Mouse (Mus musculus) heart, postnatal 0 days (tissue): Measurements from ENCODE around the gene Prpf40a. TPM values are rescaled to one million over a fixed set of nuclear protein-coding genes. Genes with fewer than 3 reads are reported as not detected.
A peak's percentile ranks its signal among the peaks of the same experiment; 100 is the strongest.

Experiments used
- ATAC-seq: fragments of 200-750 bp; cut with Nextera tagmentation; 2 replicates; pipeline ENCODE4 v1.8.0; 2017; ENCODE audit warnings: low read depth, moderate number of reproducible peaks, moderate library complexity; ENCODE audit not compliant: insufficient read depth
- DNase-seq: peaks from one replicate; pipeline ENCODE4 v3.0.0-alpha.2; 2016; ENCODE audit warnings: low spot score
- H3K27ac ChIP-seq: fragments of 300-500 bp; sonication (generic); 2 replicates; pipeline ENCODE4 v1.5.1; 2014; ENCODE audit warnings: low read depth, mild to moderate bottlenecking
- H3K27me3 ChIP-seq: fragments of 300-500 bp; sonication (generic); 2 replicates; pipeline ENCODE4 v1.6.1; 2014; ENCODE audit warnings: low read length, mixed read lengths; ENCODE audit not compliant: control insufficient read depth, insufficient read depth
- H3K36me3 ChIP-seq: fragments of 300-500 bp; sonication (generic); replicated peaks from 2 replicates; pipeline ENCODE4 v1.6.1; 2014; ENCODE audit warnings: low read length, mixed read lengths; ENCODE audit not compliant: control insufficient read depth, insufficient read depth
- H3K4me1 ChIP-seq: fragments of 300-500 bp; sonication (generic); 2 replicates; pipeline ENCODE4 v1.6.1; 2014; ENCODE audit warnings: antibody characterized with exemption; ENCODE audit not compliant: control insufficient read depth, insufficient read depth
- H3K4me2 ChIP-seq: fragments of 300-500 bp; sonication (generic); 2 replicates; pipeline ENCODE4 v1.6.1; 2014; ENCODE audit warnings: low read depth, mild to moderate bottlenecking, low read length, moderate library complexity
- H3K4me3 ChIP-seq: fragments of 300-500 bp; sonication (generic); 2 replicates; pipeline ENCODE4 v1.5.1; 2014; ENCODE audit warnings: low read depth, low read length
- H3K9ac ChIP-seq: fragments of 300-500 bp; sonication (generic); replicated peaks from 2 replicates; pipeline ENCODE4 v1.6.1; 2014; ENCODE audit warnings: low read depth, low read length, mixed read lengths
- H3K9me3 ChIP-seq: fragments of 300-500 bp; sonication (generic); replicated peaks from 2 replicates; pipeline ENCODE4 v1.6.1; 2016; ENCODE audit warnings: low read length; ENCODE audit not compliant: control insufficient read depth
- CTCF ChIP-seq: IDR thresholded peaks from 2 replicates; pipeline ENCODE4 v1.5.1; 2016; ENCODE audit warnings: antibody characterized with exemption, control low read depth, low read depth
- EP300 ChIP-seq: IDR thresholded peaks from 2 replicates; pipeline ENCODE4 v1.6.1; 2016; ENCODE audit warnings: antibody characterized with exemption, low read depth
- WGBS: fragments of 180-500 bp; shearing (Covaris S2); extraction: QIAGEN DNeasy Blood & Tissue Kit; methylation state at CpG from one replicate; pipeline ENCODE4 v1.1.7; 2014; 5-methylcytosine and 5-hydroxymethylcytosine counted together
- polyA plus RNA-seq: library from polyadenylated mRNA; unstranded; fragments of >200 nt; fragmentation: Nextera tagmentation; extraction: Ambion mirVana; gene quantifications from 2 replicates; pipeline ENCODE4 v1.2.1, GENCODE M21; 2015
- total RNA-seq: library from RNA; depleted of rRNA; stranded (reverse); fragments of >200 nt; gene quantifications from 2 replicates; pipeline ENCODE4 v1.2.3, GENCODE M21; 2014; ENCODE audit warnings: low replicate concordance; rRNA removed

The Prpf40a gene
- total RNA-seq (36.5 and 43.5 TPM in 2 replicates), polyA plus RNA-seq (60.1 and 68.6 TPM in 2 replicates)

DNA sequence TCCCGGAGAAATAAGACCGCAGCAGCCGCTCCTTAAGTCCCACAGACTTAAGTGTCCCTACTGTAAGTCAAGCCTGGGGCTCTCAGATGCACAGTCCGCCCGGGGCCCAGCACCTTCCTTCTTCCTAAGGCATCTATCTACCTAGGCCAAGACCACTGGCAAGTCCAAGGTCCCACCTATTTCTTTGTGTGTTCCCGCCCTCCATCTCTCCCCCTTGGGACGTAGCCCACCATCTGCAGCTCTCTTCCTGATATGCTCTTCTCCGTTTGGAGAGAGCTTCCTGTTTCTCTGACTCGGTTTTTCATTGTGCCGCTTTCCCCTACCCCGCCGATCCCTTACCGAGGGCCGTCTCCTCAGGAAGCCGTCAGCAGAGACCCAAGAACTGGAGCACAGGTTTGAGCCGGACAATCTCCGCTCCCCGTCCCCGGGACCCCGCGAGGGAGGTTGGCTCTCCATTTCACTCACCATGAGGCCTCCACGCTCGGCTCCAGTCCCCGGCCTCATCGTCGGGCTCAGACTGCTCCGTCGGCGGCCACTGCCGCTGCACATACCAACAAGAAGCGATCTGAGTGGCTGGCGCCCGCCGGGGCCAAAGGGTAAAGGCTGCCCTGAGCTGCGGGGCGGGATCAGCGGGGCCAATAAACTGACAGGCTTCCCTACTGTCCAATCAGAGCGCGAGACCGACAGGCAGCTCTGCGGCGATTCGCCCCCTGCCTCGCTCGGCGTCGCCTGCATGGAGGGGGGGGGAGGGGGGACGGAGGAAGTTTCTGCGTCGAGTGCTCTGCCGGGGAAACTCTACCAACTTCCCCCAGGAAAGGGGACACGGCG is at the start of gene Prpf40a:
Gene Prpf40a (minus strand): TSS at position 601 of the 828 bp plus-strand sequence.
- no peak; the same call in none of the 2 replicates for TF ChIP-seq EP300
- TF ChIP-seq CTCF, result no peak
- peak within 1 kb of the TSS; percentile 96 for H3K9ac ChIP-seq
- ATAC-seq, result peak; percentile 96
- WGBS, result under 1% methylated on average over 45 of the region's 53 CpGs
- H3K27me3 ChIP-seq, result no peaks in the 10 kb centered on the region
- peak within 1 kb of the TSS; percentile 93 for H3K4me2 ChIP-seq
- peak within 1 kb of the TSS; percentile 98 for H3K4me3 ChIP-seq
- peaks cover 8% of the 10 kb centered on the region for H3K36me3 ChIP-seq
- no peaks in the 10 kb centered on the region for H3K9me3 ChIP-seq
- DNase-seq, result peak; percentile 99
- H3K27ac ChIP-seq, result peak within 1 kb of the TSS; percentile 99
- H3K4me1 ChIP-seq, result peaks cover 17% of the 10 kb centered on the region; the same call in 1 of the 2 replicates

GRCm38 (mm10) chr2:53222242-53222641 is 31.2 kb upstream of the Prpf40a start:
- ATAC-seq (no peak), DNase-seq (no peak)
- no peaks in the 10 kb centered on the region for H3K9me3 ChIP-seq
- H3K9ac ChIP-seq, result no peak overlapping the region
- no peaks in the 10 kb centered on the region for H3K27me3 ChIP-seq
- H3K4me2 ChIP-seq, result no peak overlapping the region
- peaks cover 9% of the 10 kb centered on the region; the same call in 1 of the 2 replicates for H3K36me3 ChIP-seq
- H3K4me1 ChIP-seq, result no peaks in the 10 kb centered on the region
- no peak overlapping the region for H3K27ac ChIP-seq
- WGBS, result 68% methylated on average over 5 of the region's 5 CpGs
- no peak for TF ChIP-seq CTCF
- TF ChIP-seq EP300, result no peak
- no peak overlapping the region for H3K4me3 ChIP-seq

GRCm38 (mm10) chr2:53213493-53213892 is 22.4 kb upstream of the Prpf40a start:
- Histone ChIP-seq H3K9me3 (no peaks in the 10 kb centered on the region), H3K27ac (no peak overlapping the region), H3K4me1 (no peaks in the 10 kb centered on the region), H3K9ac (no peak overlapping the region), H3K36me3 (peaks cover 32% of the 10 kb centered on the region), H3K4me2 (no peak overlapping the region), H3K4me3 (no peak overlapping the region), H3K27me3 (no peaks in the 10 kb centered on the region)
- TF ChIP-seq CTCF (no peak), EP300 (no peak)
- ATAC-seq (no peak), DNase-seq (no peak)
- 93% methylated on average over 1 of the region's 1 CpGs for WGBS

DNA sequence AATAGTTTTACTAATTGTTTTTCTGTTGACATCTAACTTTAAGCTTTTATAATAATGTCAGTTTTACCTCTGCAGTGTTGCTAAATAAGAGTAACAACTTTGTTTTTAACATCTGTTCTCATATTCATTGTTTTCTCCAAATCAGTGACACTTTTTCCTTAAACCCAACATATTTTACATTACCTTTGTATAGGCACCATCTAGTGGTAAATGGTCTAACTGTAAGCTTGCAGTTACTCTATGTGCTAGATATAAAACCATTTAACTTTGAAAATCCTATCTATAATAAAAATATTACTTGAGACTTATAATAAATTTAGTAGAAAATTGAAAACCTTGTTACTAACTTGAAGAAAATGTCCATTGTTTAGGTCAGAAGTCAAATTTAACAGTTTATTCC is 15.7 kb upstream of the Prpf40a start:
- Histone ChIP-seq H3K4me1 (no peaks in the 10 kb centered on the region), H3K9me3 (no peaks in the 10 kb centered on the region), H3K4me3 (no peak overlapping the region), H3K36me3 (peaks cover 18% of the 10 kb centered on the region), H3K27me3 (no peaks in the 10 kb centered on the region), H3K9ac (no peak overlapping the region), H3K27ac (no peak overlapping the region), H3K4me2 (no peak overlapping the region)
- no peak for DNase-seq
- no peak for ATAC-seq
- TF ChIP-seq CTCF, result peak; percentile 8; the same call in 1 of the 2 replicates
- TF ChIP-seq EP300, result no peak

DNA sequence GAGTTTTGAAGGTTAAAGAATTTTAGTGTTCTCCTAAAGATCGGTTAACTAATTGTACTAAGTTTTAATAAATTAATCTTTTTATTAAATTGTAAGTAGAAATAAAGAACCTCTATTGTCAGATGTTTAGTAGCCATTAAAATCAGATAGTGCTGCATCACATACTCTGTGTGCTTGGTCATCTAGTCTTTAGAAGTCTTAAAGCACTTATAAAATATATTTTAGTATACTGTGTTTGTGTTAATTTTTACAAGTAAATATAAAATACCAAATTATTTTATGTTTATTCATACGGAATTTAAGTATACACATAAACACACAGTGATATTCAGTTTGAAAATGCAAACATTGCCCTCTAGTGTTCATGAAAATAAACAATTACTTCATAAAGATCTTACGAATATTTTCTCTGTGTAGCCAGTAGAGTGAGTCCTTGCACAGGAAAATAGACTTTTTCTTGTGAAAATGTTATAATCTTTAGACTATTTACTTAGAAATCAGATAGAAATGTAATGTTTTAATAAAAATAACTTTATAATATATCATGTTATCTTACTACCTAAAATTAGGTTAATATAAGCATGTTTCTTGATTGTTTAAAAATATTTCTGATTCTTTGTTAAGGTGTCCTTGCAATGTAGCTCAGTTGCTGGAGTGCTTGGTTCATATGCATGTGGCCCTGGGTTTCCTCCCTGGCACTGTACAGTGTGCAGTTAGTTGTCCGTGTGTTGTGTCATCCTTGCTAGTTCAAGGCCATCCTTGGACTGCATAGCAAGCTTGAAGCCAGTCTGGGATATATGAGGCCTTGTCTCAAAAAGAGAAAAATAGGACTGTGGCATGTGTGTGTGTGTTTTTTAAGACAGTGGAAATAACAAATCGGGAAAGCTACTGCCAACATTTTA is 13.5 kb upstream of the Prpf40a start:
- TF ChIP-seq CTCF, result peak; percentile 49
- no peak for TF ChIP-seq EP300
- no peak overlapping the region for H3K4me3 ChIP-seq
- no peaks in the 10 kb centered on the region for H3K27me3 ChIP-seq
- H3K9ac ChIP-seq, result no peak overlapping the region
- H3K4me1 ChIP-seq, result peaks cover 4% of the 10 kb centered on the region; the same call in 1 of the 2 replicates
- H3K9me3 ChIP-seq, result no peaks in the 10 kb centered on the region
- ATAC-seq (no peak), DNase-seq (peak; percentile 43)
- H3K4me2 ChIP-seq, result no peak overlapping the region
- no peak overlapping the region for H3K27ac ChIP-seq
- peaks cover 10% of the 10 kb centered on the region for H3K36me3 ChIP-seq
- WGBS, result 64% methylated on average over 5 of the region's 5 CpGs
